Mouse (Mus musculus) forebrain, embryonic 11.5 days (tissue): ENCODE data around the gene Gm11084. TPM values are rescaled to one million over a fixed set of nuclear protein-coding genes. Genes with fewer than 3 reads are reported as not detected.
"Not testable (repeated sequence)": the region's sequence is repeated elsewhere in the genome, so short reads cannot be mapped to it uniquely, and the experiment has no call there.

Experiments
- ATAC-seq: fragments of 200-750 bp; cut with Nextera tagmentation; replicated peaks from 2 replicates; pipeline ENCODE4 v1.8.0; 2017; ENCODE audit warnings: moderate TSS enrichment; ENCODE audit not compliant: low FRiP score
- DNase-seq: peaks from one replicate; pipeline ENCODE4 v3.0.0-alpha.2; 2017; ENCODE audit warnings: low spot score
- H3K27ac ChIP-seq: fragments of 300-500 bp; sonication (generic); 2 replicates; pipeline ENCODE4 v1.5.1; 2014; ENCODE audit warnings: low read depth, low read length
- H3K27me3 ChIP-seq: fragments of 300-500 bp; sonication (generic); 2 replicates; pipeline ENCODE4 v1.6.1; 2014; ENCODE audit warnings: mild to moderate bottlenecking, low read length, mixed read lengths; ENCODE audit not compliant: control insufficient read depth, insufficient read depth
- H3K36me3 ChIP-seq: fragments of 300-500 bp; sonication (generic); 2 replicates; pipeline ENCODE4 v1.6.1; 2014; ENCODE audit warnings: mild to moderate bottlenecking, low read length, moderate library complexity, mixed read lengths; ENCODE audit not compliant: control insufficient read depth, insufficient read depth
- H3K4me1 ChIP-seq: fragments of 300-500 bp; sonication (generic); replicated peaks from 2 replicates; pipeline ENCODE4 v1.6.1; 2014; ENCODE audit warnings: low read length, mixed read lengths; ENCODE audit not compliant: control insufficient read depth, insufficient read depth
- H3K4me2 ChIP-seq: fragments of 300-500 bp; sonication (generic); 2 replicates; pipeline ENCODE4 v1.6.1; 2014; ENCODE audit warnings: low read depth, mild to moderate bottlenecking, low read length, moderate library complexity, mixed read lengths; ENCODE audit not compliant: severe bottlenecking
- H3K4me3 ChIP-seq: fragments of 300-500 bp; sonication (generic); 2 replicates; pipeline ENCODE4 v1.5.1; 2014; ENCODE audit warnings: low read depth, low read length
- H3K9ac ChIP-seq: fragments of 300-500 bp; sonication (generic); 2 replicates; pipeline ENCODE4 v1.6.1; 2014; ENCODE audit warnings: low read length
- H3K9me3 ChIP-seq: fragments of 300-500 bp; sonication (generic); 2 replicates; pipeline ENCODE4 v1.6.1; 2016; ENCODE audit warnings: low read length, mixed read lengths; ENCODE audit not compliant: control insufficient read depth
- WGBS: fragments of 180-500 bp; shearing (Covaris S2); extraction: QIAGEN DNeasy Blood & Tissue Kit; methylation state at CpG from one replicate; pipeline ENCODE4 v1.1.7; 2014; 5-methylcytosine and 5-hydroxymethylcytosine counted together
- polyA plus RNA-seq: library from polyadenylated mRNA; unstranded; fragments of >200 nt; fragmentation: Nextera tagmentation; extraction: Ambion mirVana; gene quantifications from 2 replicates; pipeline ENCODE4 v1.2.1, GENCODE M21; 2014

Gene Gm11084
- polyA plus RNA-seq, 1 experiment from 2014 or later, result not detected

- Histone ChIP-seq H3K4me3 (no peak overlapping the region), H3K9ac (no peak overlapping the region), H3K27ac (no peak overlapping the region), H3K9me3 (no peaks in the 10 kb centered on the region), H3K27me3 (no peaks in the 10 kb centered on the region), H3K4me2 (no peak overlapping the region), H3K36me3 (no peaks in the 10 kb centered on the region), H3K4me1 (peaks cover 9% of the 10 kb centered on the region; the same call in 1 of the 2 replicates)
- ATAC-seq (no peak), DNase-seq (no peak)
- WGBS, result 92% methylated on average over 8 of the region's 8 CpGs
These were observed 13.7 kb upstream of the Gm11084 start for GRCm38 (mm10) chr2:73000194-73000593.

DNA sequence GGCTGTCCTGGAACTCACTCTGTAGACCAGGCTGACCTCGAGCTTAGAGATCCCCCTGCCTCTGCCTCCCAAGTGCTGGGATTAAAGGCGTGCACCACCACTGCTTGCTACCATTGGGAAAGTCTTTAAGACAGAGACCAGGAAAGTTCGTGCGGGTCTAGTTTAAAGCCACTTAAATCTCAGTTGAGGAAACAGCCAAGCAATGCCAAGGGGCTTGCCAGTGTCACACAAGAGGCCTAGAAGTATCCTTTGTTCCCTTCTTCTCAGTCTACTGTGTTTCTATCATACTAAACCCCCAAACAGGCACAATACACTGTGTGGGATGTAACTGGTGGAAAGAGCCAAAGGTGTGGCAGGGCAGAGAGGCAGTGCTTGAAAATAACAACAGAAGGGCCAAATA, 11.1 kb upstream of the Gm11084 start:
- no peak for ATAC-seq
- WGBS, result 85% methylated on average over 4 of the region's 4 CpGs

GRCm38 (mm10) chr2:72996808-72997378, 10.4 kb upstream of the Gm11084 start:
- Histone ChIP-seq H3K4me3 (no peak overlapping the region), H3K9me3 (no peaks in the 10 kb centered on the region), H3K27ac (no peak overlapping the region), H3K4me1 (no peaks in the 10 kb centered on the region), H3K36me3 (no peaks in the 10 kb centered on the region), H3K9ac (no peak overlapping the region), H3K27me3 (no peaks in the 10 kb centered on the region), H3K4me2 (no peak overlapping the region)
- WGBS, result 71% methylated on average over 9 of the region's 9 CpGs
- no peak for ATAC-seq
- DNase-seq, result no peak

More for the DNA sequence above, 11.1 kb upstream of the Gm11084 start:
- no peaks in the 10 kb centered on the region for H3K9me3 ChIP-seq
- no peak overlapping the region for H3K4me2 ChIP-seq
- H3K36me3 ChIP-seq, result no peaks in the 10 kb centered on the region
- no peak for DNase-seq
- no peak overlapping the region for H3K27ac ChIP-seq
- H3K9ac ChIP-seq, result no peak overlapping the region
- H3K27me3 ChIP-seq, result no peaks in the 10 kb centered on the region
- no peaks in the 10 kb centered on the region for H3K4me1 ChIP-seq
- no peak overlapping the region for H3K4me3 ChIP-seq

DNA sequence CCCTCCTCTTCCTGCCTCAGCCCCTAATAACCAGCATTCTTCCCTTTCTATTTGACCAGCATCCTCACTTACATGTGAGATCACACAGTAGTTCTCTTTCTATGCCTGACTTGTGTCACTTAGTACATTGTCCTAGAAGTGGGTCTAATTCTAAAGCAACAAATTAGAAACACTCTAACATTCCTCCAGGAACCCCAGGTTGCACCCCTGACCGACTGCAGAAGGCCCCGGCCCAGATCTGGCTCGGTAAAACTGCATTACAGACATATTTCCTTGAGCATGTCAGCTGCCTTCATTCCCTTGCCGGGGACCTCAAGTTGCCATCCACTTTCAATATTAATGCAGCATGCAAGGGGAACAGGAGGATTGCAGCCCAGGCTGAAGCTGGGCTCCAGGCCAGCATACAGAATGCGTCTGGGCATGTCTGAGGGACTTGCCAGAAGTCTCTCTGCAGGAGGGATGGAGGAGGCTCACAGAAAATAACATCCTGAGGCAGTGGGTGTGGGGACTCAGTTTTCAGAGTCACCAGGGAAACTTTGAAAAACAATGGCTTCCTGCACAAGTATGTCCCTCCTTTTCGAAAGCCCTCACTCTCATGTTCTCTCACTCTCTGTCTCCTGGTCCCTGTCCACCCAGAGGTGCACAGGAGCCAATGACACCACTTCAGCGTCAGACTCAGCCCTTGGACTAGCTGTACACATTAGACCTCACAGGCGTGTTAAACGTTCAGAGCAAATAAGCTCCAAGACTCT, 9.0 kb upstream of the Gm11084 start:
- Histone ChIP-seq H3K9me3 (no peaks in the 10 kb centered on the region), H3K9ac (no peak overlapping the region), H3K27me3 (no peaks in the 10 kb centered on the region), H3K36me3 (no peaks in the 10 kb centered on the region), H3K4me2 (no peak overlapping the region), H3K4me1 (no peaks in the 10 kb centered on the region), H3K27ac (peak overlapping the region; percentile 41; the same call in 1 of the 2 replicates), H3K4me3 (no peak overlapping the region)
- no peak for DNase-seq
- no peak for ATAC-seq
- WGBS, result 57% methylated on average over 9 of the region's 9 CpGs

GRCm38 (mm10) chr2:72994165-72994564, 7.6 kb upstream of the Gm11084 start:
- ATAC-seq, result no peak
- no peak for DNase-seq
- Histone ChIP-seq H3K36me3 (no peaks in the 10 kb centered on the region), H3K9me3 (no peaks in the 10 kb centered on the region; the same call in 1 of the 2 replicates), H3K27ac (no peak overlapping the region), H3K9ac (no peak overlapping the region), H3K4me1 (no peaks in the 10 kb centered on the region), H3K4me3 (no peak overlapping the region), H3K4me2 (no peak overlapping the region), H3K27me3 (no peaks in the 10 kb centered on the region)
- 71% methylated on average over 2 of the region's 2 CpGs for WGBS

DNA sequence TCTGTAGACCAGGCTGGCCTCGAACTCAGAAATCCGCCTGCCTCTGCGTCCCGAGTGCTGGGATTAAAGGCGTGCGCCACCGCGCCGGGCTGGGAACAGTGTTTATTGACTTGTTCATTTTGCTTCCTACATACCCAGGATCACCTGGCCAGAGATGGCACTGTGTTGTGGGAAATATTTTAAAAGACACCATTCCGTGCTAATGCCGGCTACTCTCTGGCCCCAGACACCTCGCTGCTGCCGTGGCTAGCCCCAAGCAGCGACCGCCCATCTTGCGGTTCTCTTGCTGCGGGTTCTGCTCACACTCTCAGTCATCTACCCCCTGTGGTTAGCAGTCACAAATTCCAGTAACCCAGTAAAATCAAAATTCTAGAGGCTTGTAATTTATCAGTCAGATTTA, 6.0 kb upstream of the Gm11084 start:
- no peak overlapping the region for H3K4me2 ChIP-seq
- ATAC-seq, result no peak
- DNase-seq, result no peak
- no peak overlapping the region for H3K9ac ChIP-seq
- 98% methylated on average over 16 of the region's 17 CpGs for WGBS
- no peaks in the 10 kb centered on the region for H3K4me1 ChIP-seq
- no peaks in the 10 kb centered on the region; the same call in 1 of the 2 replicates for H3K9me3 ChIP-seq
- no peaks in the 10 kb centered on the region for H3K36me3 ChIP-seq
- H3K4me3 ChIP-seq, result no peak overlapping the region
- H3K27me3 ChIP-seq, result no peaks in the 10 kb centered on the region
- H3K27ac ChIP-seq, result no peak overlapping the region

DNA sequence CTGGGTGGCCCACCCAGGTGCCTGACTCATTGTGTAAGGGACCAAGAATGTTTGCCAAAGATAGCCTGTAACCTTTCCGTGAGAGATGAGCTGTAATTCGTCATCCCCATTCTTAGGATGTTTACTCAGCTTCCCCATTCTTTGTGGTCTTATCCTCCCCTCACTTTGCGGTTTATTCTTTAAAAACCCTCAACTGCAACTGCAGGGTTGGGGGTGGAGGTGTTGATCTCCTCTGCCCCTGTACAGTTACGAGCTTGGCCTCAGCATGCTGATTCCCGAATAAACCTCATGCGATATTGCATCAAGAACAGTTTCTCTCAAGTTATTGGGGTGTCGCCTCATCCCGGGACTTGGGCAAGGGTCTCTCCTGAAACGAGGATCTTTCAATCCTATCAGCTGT, 2.4 kb upstream of the Gm11084 start:
- H3K4me2 ChIP-seq, H3K9me3 ChIP-seq, H3K9ac ChIP-seq, H3K4me3 ChIP-seq, H3K4me1 ChIP-seq, H3K27ac ChIP-seq, H3K36me3 ChIP-seq, DNase-seq, H3K27me3 ChIP-seq, ATAC-seq: not testable (repeated sequence)
- WGBS, result 91% methylated on average over 9 of the region's 9 CpGs

DNA sequence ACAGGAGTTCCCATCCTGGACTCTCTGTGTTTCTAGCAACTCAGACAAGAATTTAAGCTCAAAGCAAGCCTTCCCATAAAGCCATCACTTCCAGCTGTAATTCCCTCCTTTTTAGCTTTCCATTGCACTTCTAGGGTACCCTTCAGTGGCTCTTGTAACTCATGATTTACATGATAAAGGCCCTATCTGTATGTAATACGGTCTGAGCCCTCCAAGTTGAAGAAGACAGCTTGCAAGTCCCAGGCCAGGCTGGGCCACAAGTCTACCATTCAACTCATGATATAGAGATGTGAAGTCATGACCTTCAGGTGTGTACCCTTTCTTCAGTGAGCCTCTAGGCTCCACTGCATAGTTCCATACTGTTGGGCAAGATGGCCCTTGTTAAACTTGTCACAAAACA, 1.0 kb downstream of the Gm11084 start:
- H3K9me3 ChIP-seq, result no peaks in the 10 kb centered on the region; the same call in 1 of the 2 replicates
- no peaks in the 10 kb centered on the region for H3K36me3 ChIP-seq
- 41% methylated on average over 1 of the region's 1 CpGs for WGBS
- H3K27me3 ChIP-seq, result no peaks in the 10 kb centered on the region
- no peak overlapping the region for H3K27ac ChIP-seq
- no peak overlapping the region for H3K4me2 ChIP-seq
- H3K4me1 ChIP-seq, result no peaks in the 10 kb centered on the region
- DNase-seq, result no peak
- ATAC-seq, result no peak
- no peak overlapping the region for H3K4me3 ChIP-seq
- no peak overlapping the region for H3K9ac ChIP-seq

DNA sequence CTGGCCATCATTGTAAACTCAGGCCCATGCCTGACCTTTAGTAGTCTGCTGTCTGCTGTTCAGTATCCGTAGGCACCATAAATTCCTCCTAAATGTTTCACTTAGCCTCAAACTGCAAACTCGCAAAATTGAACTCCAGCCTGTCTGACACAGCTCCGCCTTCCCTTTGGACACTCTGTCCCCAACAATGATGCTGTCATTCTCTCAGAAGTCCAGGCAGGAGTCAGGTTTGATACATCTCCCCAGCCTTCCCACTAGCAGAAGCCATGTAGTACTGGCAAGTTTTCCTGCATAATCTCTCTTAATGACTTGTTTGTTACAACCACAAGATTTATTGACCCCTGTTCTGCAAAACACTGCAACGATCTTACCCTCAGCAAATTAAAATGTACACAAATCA, 1.7 kb downstream of the Gm11084 start:
- 82% methylated on average over 4 of the region's 4 CpGs for WGBS
- H3K4me3 ChIP-seq, result no peak overlapping the region
- no peaks in the 10 kb centered on the region for H3K27me3 ChIP-seq
- H3K9ac ChIP-seq, result no peak overlapping the region
- H3K36me3 ChIP-seq, result no peaks in the 10 kb centered on the region
- no peaks in the 10 kb centered on the region for H3K4me1 ChIP-seq
- no peak for DNase-seq
- no peak overlapping the region for H3K4me2 ChIP-seq
- no peak for ATAC-seq
- no peaks in the 10 kb centered on the region; the same call in 1 of the 2 replicates for H3K9me3 ChIP-seq
- no peak overlapping the region for H3K27ac ChIP-seq
